ENCODE assay signal across 9 mouse cellular contexts in genomic region chr4:99941655-99942414, GRCm38 (mm10). TPM values are rescaled to one million over a fixed set of nuclear protein-coding genes. Genes with fewer than 3 reads are reported as not detected.
DNase-seq lines count a peak whose midpoint lies in the region; ATAC-seq and TF ChIP-seq lines count a peak whose summit lies in the region.
"Had no signal": no experiment of that assay in that cellular context is flagged by ENCODE, and none has a peak within 500 bp of the region (broad histone marks: within the 10 kb centered on the region; RNA-seq: fewer than 3 reads in every experiment).

No protein-coding gene starts in this region.

- no peaks in the 10 kb centered on the region for H3K27me3 ChIP-seq in midbrain, postnatal 0 days (ENCODE audit: insufficient read depth, low read length)
- no peaks in the 10 kb centered on the region for H3K27me3 ChIP-seq in midbrain, embryonic 13.5 days
- no peaks in the 10 kb centered on the region for H3K27me3 ChIP-seq in intestine, embryonic 14.5 days (replicated peaks; ENCODE audit: control insufficient read depth, insufficient read depth, low read length)

- no peak overlapping the region for H3K4me3 ChIP-seq in midbrain, postnatal 0 days (ENCODE audit: low read depth, low read length)
- H3K4me3 ChIP-seq in midbrain, embryonic 13.5 days (replicated peaks), result no peak overlapping the region
- H3K4me3 ChIP-seq in intestine, embryonic 14.5 days (ENCODE audit: low read depth, low read length), result no peak overlapping the region

- WGBS in midbrain, postnatal 0 days, result 81% methylated on average over 10 of the region's 10 CpGs
- WGBS in midbrain, embryonic 13.5 days, result 84% methylated on average over 10 of the region's 10 CpGs
- WGBS in intestine, embryonic 14.5 days, result 63% methylated on average over 10 of the region's 10 CpGs

- no peaks in the 10 kb centered on the region for H3K9me3 ChIP-seq in midbrain, postnatal 0 days (ENCODE audit: low read length)
- no peaks in the 10 kb centered on the region for H3K9me3 ChIP-seq in midbrain, embryonic 13.5 days
- no peaks in the 10 kb centered on the region for H3K9me3 ChIP-seq in intestine, embryonic 14.5 days (ENCODE audit: control insufficient read depth, low read length)

- H3K4me2 ChIP-seq in midbrain, postnatal 0 days (ENCODE audit: low read depth, low read length, poor library complexity, severe bottlenecking), result no peak overlapping the region
- H3K4me2 ChIP-seq in midbrain, embryonic 13.5 days (replicated peaks), result no peak overlapping the region
- no peak overlapping the region for H3K4me2 ChIP-seq in intestine, embryonic 14.5 days (ENCODE audit: low read length)

- 0 out of 2 replicates have a peak, but pooled peaks have one; percentile 39 for ATAC-seq in cerebellum, adult (ENCODE audit: insufficient number of reproducible peaks, low FRiP score, low TSS enrichment)
- no peak for ATAC-seq in midbrain, postnatal 0 days (ENCODE audit: low FRiP score)
- ATAC-seq in midbrain, embryonic 13.5 days, result no peak
- ATAC-seq in intestine, embryonic 14.5 days (replicated peaks; ENCODE audit: low FRiP score, low TSS enrichment, low read depth), result 0 out of 2 replicates have a peak, but pooled peaks have one; percentile 18

- no peaks in the 10 kb centered on the region; the same call in 1 of the 2 replicates for H3K4me1 ChIP-seq in midbrain, postnatal 0 days (ENCODE audit: insufficient read depth, low read length)
- peaks cover 8% of the 10 kb centered on the region for H3K4me1 ChIP-seq in midbrain, embryonic 13.5 days (replicated peaks)
- peaks cover 4% of the 10 kb centered on the region for H3K4me1 ChIP-seq in intestine, embryonic 14.5 days (replicated peaks; ENCODE audit: control insufficient read depth, insufficient read depth, low read length)

- H3K36me3 ChIP-seq in midbrain, postnatal 0 days (ENCODE audit: insufficient read depth, low read length), result no peaks in the 10 kb centered on the region
- H3K36me3 ChIP-seq in midbrain, embryonic 13.5 days, result 0 out of 2 replicates have a peak, but pooled peaks cover 3% of the 10 kb centered on the region
- no peaks in the 10 kb centered on the region for H3K36me3 ChIP-seq in intestine, embryonic 14.5 days (ENCODE audit: control insufficient read depth, insufficient read depth, low read length)

- no peak for DNase-seq in cerebellum, adult 8-10 months
- DNase-seq in midbrain, postnatal 0 days (ENCODE audit: low spot score), result peak; percentile 47
- DNase-seq in intestine, embryonic 14.5 days (ENCODE audit: low spot score), result no peak
- peak; percentile 50 for DNase-seq in lung, postnatal 25 days (ENCODE audit: low spot score)
- no peak for DNase-seq in urinary bladder, postnatal 10 days (ENCODE audit: low spot score)
- DNase-seq in layer of hippocampus, adult 9-10 months (ENCODE audit: low spot score), result no peak

- peak; percentile 59 for TF ChIP-seq CTCF in midbrain, postnatal 0 days (IDR thresholded peaks at IDR 0.05)

- H3K27ac ChIP-seq in midbrain, postnatal 0 days (ENCODE audit: low read depth, low read length), result no peak overlapping the region
- H3K27ac ChIP-seq in midbrain, embryonic 13.5 days, result no peak overlapping the region
- H3K27ac ChIP-seq in intestine, embryonic 14.5 days (ENCODE audit: low read depth), result no peak overlapping the region
- H3K27ac ChIP-seq: macrophage had no signal

- H3K9ac ChIP-seq in midbrain, postnatal 0 days (replicated peaks; ENCODE audit: low read length, poor library complexity, severe bottlenecking), result no peak overlapping the region
- H3K9ac ChIP-seq in midbrain, embryonic 13.5 days (replicated peaks), result no peak overlapping the region
- H3K9ac ChIP-seq in intestine, embryonic 14.5 days (ENCODE audit: low read length), result no peak overlapping the region

RNA-seq across cellular contexts. Expression of gene Itgb3bp, which starts 12.2 kb away (rescaled TPM):
- 2.9 and 6.4 TPM in 2 replicates for total RNA-seq in midbrain, postnatal 0 days (2014; rRNA removed)
- 6.6 and 8.8 TPM in 2 replicates for polyA plus RNA-seq in midbrain, postnatal 0 days (2015; fragmentation: Nextera tagmentation; extraction: Ambion mirVana)
- 25.1 and 26.8 TPM in 2 replicates for polyA plus RNA-seq in midbrain, embryonic 13.5 days (2015; fragmentation: Nextera tagmentation; extraction: Ambion mirVana)
- 36.2 and 39.9 TPM in 2 replicates for polyA plus RNA-seq in intestine, embryonic 14.5 days (2014; fragmentation: Nextera tagmentation; extraction: Ambion mirVana)

RNA-seq across cellular contexts. Expression of gene Pgm1, which starts 12.6 kb away (rescaled TPM):
- total RNA-seq in midbrain, postnatal 0 days (2014; rRNA removed), result 103 and 112 TPM in 2 replicates
- polyA plus RNA-seq in midbrain, postnatal 0 days (2015; fragmentation: Nextera tagmentation; extraction: Ambion mirVana), result 106 and 114 TPM in 2 replicates
- 43.2 and 46.8 TPM in 2 replicates for polyA plus RNA-seq in midbrain, embryonic 13.5 days (2015; fragmentation: Nextera tagmentation; extraction: Ambion mirVana)
- polyA plus RNA-seq in intestine, embryonic 14.5 days (2014; fragmentation: Nextera tagmentation; extraction: Ambion mirVana), result 142 and 150 TPM in 2 replicates

Comparison
In these comparisons a context has a peak if more than half of its experiments do, and no peak if none do; other contexts are left out.
1. ATAC-seq: peak in cerebellum, adult (single experiment) and intestine, embryonic 14.5 days (single experiment); none in midbrain, postnatal 0 days (single experiment) and midbrain, embryonic 13.5 days (single experiment).
2. DNase-seq: peak in midbrain, postnatal 0 days (single experiment) and lung, postnatal 25 days (single experiment); none in cerebellum, adult 8-10 months (single experiment), intestine, embryonic 14.5 days (single experiment), urinary bladder, postnatal 10 days (single experiment) and layer of hippocampus, adult 9-10 months (single experiment).